Mouse (Mus musculus) thymus, postnatal 0 days (tissue): Measurements from ENCODE around the gene B4galnt4. TPM values are rescaled to one million over a fixed set of nuclear protein-coding genes. Genes with fewer than 3 reads are reported as not detected.
"Not testable (repeated sequence)": the region's sequence is repeated elsewhere in the genome, so short reads cannot be mapped to it uniquely, and the experiment has no call there.

ENCODE experiments used
- DNase-seq: peaks from one replicate; pipeline ENCODE4 v3.0.0-alpha.2; 2015; ENCODE audit warnings: low spot score
- polyA plus RNA-seq: library from polyadenylated mRNA; unstranded; fragments of >200 nt; fragmentation: Nextera tagmentation; extraction: Ambion mirVana; gene quantifications from 2 replicates; pipeline ENCODE4 v1.2.1, GENCODE M21; 2015

B4galnt4 gene
- 2.0 and 2.5 TPM in 2 replicates for polyA plus RNA-seq

DNA sequence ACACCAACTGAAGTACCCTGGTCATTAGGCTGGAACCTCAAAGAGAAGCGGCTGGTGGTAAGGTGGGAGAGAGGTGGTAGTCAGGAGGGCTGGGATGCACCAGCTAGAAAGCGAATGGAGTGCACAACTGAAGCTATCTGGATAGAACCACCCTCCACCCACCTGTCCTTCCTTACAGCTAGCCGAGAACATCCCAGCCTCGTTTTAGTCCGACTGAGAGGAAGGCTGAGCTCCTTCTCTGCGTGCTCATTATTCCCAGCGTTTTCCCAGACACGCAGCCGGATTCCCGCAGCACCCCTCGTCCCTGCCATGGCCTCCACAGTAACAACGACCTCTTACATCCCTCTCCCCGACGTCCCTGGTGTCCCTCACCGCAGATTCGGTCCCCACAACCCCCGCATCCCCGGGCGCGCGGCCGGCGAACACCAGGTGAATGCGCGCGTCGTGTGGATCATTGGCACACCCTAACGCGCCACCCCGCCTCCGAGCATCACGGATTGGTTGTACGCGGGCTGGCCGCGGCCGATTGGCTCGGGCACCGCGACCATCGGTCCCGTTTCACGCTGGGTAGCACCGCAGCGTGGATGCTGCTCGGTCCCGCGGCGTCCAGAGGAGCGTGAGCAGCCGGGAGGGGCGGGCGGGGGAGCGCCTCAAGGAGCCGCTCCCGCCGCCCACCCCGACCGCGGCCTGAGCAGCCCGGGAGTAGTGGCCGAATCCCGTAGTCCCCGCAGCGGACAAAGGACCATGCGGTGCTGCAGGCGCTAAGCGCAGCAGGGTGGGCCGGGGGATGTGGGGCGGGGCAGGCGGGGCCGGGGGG lies at the start of gene B4galnt4:
B4galnt4 (plus strand) TSS at position 679 of the 817 bp plus-strand sequence.
- peak; percentile 63 for DNase-seq

DNA sequence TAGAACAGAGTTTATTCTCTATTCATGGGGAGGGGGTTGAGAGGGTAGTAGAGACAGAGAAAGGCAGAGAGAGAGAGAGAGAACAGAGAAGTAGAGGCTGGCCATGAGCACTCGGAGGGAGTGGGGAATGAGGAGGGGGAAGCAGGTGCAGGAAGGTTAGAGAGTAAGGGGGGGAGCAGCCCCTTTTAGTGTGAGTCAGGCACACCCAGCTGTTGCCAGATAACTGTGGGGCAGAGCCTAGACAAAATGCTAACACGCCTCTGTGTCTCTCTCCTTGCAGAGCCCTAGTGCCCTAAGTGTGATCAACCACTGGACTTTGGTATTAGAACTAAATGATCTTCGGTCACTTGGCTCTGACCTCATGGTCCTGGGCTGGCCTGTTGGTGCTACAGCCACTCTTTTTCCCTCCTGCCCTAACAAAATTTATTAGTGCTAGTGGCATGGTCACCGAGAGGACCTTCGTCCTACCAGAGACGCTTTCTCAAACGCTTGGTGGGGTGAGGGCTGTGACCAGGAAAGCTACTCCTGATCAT lies 49.6 kb upstream of the B4galnt4 start:
- no peak for DNase-seq

DNA sequence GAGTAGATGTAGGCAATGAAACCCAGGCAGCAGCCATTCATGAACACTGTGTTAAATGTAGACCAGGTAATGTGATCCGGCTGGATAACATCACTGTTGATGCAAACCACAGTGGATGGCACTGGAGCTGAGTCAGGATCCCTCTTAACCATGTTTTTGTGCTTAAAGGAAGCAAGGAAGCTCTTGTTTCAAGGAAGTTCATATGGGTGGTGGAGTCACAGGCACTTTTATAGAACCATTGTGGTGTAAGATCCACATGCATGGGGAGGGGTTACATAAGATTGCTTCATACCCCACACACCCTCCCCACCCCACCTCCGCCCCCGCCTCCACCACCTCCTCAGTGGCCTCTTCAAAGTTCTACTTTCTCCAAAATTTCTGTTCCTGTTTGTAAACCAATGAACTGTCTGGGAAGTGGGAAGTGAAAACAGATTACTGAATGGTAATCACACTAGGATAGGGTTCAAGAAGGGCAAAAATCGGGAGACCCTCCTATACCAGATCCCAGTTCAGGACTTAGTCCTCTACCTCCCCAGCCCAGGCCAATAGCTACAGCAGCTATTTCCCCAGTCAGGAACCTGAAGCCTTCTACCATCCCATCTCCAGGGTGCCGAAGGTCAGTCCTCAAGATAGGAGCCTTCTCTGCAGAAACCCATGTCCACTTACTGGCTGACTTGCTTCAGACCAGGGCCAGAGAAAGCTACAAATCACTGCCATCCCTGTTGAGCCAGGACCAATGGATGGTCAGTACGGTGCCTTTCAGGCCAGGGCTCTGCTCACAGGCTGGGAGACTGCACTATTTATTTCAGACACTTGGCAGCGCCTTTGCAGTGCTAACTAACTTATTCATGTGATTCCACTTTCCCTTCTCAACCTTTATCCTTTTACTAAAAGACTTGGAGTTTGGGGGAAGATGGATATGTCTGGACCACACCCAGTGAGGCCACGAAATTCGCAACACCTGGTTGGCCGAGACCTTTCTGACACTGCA lies 43.9 kb upstream of the B4galnt4 start:
- DNase-seq: no peak

DNA sequence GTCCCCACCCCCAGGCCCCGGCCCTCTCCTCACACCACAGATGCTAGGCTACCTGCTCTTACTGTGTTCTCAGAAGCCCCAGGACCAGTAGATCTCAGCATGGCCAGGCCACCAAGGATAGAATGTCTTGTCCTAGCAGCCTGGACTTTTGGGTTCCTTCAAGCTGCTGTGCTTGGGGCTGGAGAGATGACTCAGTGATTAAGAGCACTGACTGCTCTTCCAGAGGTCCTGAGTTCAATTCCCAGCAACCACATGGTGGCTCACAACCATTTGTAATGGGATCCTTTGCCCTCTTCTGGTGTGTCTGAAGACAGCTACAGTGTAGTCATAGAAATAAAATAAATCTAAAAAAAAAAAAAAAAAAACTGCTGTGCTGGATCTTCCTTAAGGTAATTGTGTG lies 43.1 kb upstream of the B4galnt4 start, which contains the start of gene Ifitm6:
Ifitm6 (minus strand) TSS at position 101 of the 400 bp plus-strand sequence.
- not testable (repeated sequence) for DNase-seq

DNA sequence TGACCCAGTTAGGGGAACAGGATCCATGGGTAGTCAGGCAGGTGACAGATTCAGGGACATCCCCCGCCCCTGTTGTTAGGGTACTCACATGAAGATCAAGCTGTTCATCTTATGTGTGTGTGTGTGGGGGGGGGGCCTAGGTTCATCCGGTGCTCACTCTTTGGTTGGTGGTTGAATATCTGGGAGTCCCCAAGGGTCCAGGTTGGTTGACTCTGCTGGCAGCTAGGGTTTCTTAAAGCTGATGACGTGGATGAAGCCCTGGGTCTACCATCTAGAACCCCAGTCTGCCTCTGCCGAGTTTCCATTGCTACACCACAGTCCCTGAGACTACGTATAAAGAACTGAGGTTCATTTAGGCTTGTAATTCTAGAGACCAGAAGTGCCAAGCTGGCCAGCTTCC lies 41.9 kb upstream of the B4galnt4 start:
- DNase-seq: no peak

DNA sequence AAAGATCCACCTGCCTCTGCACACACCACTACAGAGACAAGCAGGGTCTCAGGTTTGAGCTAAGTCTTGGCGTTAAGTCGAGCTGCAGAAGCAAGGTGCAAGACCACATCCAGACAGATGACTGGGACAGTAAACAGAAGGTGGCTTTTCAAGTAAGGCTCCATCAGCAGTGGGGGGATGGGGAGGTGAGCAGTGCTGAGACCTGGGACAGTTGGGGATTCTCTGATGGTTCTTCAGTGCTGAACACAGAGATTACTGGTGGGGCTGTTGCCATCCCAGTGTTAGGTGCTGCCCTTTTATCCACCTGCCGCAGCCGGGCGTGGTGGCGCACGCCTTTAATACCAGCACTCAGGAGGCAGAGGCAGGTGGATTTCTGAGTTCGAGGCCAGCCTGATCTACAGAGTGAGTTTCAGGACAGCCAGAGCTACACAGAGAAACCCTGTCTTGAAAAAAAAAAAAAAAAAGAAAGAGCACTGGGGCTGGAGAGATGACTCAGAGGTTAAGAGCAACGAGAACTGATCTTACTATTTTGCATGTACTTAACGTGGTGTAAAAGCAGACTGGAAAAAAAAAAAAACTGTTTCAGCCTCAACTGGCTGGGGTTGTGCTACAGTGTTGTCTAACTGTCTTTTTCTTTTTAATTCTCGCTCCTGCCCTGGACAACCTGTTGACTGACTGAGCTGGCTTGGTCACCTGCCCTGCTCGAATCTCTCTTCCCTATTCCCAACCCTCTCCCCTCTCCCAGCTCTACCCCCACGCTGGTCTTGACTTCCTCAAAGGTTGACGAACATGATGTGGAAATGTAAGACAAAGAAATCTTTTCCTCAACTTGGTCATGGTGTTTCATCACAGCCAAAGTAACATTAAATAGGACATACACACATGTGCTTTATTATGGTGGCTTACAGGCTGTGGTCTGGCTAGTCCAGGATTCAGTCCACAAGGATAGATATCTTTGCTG lies 39.1 kb upstream of the B4galnt4 start:
- no peak for DNase-seq

DNA sequence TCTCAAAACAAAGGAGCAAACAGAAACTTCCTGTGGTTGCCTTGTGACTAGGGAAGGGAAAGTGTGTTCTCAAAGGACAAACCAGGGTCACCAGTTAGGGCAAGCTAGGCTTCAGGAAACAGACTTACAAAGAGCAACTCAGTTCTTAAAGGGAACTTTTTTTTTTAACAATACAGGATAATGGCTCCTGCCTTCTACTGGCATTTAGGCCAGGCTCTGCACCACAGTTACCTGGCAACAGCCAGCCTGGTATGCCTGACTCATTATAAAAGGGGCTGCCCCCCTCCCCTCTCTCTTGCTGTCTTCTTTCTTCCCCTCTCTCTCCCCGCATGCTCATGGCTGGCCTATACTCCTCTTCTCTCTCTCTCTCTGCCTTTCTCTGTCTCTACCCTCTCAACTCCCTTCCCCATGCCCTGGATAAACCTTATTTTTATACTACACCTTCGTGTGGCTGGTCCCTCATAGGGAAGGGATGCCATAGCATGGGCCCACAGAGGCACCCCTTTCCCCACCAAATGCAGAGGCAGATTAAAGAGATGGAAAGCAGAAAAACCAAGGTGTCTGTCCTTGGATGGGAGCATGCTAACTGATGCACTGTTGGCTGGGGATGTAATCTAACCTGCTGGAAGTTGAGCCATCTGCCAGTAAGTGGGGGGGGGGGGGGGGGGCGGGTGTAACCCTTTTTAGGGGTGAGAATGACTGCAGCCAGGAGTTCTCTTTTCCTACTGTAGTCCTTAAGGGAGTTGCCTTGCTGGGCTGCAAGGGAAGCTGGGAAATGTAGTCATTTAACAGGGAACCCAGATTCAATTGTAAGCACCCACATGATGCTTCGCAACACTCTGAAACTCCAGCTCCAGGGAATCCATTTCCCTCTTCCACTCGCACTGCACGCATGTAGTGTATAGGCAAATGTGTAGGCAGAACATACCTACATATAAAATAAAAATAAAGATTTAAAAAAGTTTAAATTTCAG lies 35.8 kb upstream of the B4galnt4 start:
- DNase-seq: no peak

DNA sequence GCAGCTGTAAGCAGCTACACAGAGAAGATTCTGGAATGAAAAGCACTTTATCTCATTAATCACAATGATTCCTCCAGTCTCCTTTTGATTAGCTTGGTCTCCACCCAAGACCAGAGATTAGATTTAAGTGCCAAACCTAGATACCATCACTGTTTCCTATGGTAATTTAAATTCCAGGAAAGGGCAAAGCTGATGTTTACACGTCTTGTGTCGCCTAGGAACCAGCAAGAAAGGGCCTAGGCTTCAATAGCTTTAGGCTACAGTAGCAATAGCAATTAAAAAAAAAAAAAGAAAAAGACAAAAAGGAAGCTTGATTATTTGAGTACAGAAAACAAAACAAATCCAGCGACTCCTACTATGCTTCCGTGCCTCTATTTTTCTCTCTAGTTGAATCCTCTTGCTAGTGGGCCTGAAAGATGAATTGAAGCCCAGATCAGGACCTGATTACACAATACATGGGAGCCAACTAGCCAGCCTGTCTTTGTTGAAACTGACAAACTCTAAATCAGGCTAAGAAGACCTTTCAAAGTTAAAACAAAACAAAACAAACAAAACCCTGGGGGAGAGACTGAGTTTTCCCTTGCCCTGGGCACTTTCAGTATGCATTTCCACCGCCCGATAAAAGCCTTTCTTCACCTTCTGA lies 34.7 kb upstream of the B4galnt4 start:
- DNase-seq: no peak

DNA sequence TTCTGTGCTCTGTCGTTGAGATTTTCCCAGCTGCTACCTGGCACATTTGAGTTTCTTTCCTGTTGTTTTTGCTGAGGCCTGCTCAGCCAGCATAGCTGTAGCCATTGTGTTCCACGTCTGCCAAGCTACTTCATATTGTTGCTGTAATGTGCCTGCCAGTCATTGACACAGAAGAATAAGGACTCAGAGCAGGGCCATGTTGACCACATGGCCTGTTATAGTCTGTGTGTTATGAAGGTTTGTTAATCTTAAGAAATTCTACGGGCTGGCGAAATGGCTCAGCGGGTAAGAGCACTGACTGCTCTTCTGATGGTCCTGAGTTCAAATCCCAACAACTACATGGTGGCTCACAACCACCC lies 34.2 kb upstream of the B4galnt4 start:
- no peak for DNase-seq

DNA sequence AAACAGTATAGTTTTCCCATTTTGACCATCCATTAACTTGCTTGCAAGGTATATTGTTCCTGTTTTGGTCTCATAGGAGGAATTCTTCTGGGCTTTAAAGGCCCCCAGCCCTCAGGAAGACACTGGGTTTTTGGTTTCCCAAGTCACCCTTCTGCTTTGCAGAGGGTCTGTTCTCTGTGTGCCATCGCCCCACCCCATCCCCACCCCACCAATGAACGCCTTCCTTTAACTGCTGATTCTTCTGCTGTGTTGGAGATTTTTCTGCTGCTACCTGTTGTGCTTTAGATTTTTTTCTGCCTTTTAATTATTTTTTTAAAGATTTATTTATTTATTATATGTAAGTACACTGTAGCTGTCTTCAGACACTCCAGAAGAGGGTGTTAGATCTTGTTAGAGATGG lies 32.1 kb upstream of the B4galnt4 start, which contains the start of gene Gm17387:
Gm17387 (plus strand) TSS at position 301 of the 400 bp plus-strand sequence.
- no peak for DNase-seq

DNA sequence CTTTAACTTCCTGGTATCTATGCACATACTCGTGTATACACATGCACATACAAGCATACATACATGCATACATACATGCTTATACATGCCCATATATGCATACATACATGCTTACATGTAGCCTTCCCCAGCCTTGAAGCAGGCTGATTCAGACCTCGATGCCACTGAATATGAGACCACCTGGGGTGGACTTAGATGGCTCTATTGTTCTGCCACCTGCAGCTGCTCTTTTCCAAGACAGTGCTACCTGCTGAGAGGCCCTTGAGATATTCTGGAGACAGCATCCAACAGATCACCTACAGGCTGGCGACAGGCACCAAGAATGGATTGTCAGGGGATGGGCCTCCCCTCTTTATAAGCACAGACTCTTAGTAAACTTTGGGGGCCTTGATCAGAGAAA lies 30.5 kb upstream of the B4galnt4 start:
- no peak for DNase-seq

DNA sequence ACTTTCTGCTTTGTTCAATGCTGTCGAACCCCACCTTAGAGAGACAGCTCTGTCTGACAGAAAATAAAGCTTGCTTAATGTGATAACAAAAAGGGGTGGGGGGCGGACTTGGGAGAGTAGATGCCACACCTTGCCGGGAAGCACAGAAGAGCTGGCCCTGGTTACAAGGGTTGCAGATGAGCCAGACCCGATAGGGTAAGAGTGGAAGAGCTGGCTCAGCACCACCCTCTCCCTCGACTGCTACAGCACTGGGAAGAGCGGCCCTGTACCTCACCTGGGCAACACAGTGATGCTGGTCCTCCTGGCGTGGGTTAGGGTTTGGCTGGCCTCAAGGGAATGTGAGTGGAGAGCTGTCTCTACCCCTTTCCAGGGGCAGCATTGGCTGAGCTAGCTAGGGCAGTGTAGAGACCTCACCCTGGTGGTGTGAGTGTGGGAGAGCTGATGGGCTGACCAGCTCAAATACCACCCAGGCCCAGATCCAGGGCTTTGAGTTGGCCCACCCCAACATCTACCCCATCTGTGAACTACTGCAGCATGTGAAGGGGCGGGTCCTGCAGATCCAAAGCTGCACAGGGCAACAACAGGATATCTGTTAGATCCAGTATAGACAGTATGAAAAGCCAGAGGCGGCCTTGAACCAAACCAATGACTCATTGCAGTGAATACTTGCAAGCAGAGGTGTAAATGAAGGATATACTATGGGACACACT lies 28.3 kb upstream of the B4galnt4 start:
- no peak for DNase-seq

DNA sequence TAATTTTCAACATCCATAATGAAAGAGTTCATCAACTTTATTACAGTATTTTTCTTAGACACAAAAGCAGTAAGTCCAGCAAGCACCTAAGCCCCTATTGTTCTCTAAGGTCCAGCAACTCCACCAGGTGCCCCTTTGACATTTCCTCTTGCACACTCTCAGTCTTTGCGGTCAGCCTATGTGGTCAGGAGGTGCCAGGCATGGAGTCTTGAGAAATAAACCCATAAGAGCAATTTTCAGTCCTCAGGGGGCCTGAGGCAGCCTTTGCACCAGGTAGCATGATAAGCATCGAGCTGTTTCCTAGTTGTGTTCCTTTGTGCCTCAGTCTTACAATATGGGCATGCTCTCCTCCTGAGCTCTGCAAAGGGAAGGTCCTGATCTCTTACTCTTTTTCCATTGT lies 24.3 kb upstream of the B4galnt4 start:
- not testable (repeated sequence) for DNase-seq

DNA sequence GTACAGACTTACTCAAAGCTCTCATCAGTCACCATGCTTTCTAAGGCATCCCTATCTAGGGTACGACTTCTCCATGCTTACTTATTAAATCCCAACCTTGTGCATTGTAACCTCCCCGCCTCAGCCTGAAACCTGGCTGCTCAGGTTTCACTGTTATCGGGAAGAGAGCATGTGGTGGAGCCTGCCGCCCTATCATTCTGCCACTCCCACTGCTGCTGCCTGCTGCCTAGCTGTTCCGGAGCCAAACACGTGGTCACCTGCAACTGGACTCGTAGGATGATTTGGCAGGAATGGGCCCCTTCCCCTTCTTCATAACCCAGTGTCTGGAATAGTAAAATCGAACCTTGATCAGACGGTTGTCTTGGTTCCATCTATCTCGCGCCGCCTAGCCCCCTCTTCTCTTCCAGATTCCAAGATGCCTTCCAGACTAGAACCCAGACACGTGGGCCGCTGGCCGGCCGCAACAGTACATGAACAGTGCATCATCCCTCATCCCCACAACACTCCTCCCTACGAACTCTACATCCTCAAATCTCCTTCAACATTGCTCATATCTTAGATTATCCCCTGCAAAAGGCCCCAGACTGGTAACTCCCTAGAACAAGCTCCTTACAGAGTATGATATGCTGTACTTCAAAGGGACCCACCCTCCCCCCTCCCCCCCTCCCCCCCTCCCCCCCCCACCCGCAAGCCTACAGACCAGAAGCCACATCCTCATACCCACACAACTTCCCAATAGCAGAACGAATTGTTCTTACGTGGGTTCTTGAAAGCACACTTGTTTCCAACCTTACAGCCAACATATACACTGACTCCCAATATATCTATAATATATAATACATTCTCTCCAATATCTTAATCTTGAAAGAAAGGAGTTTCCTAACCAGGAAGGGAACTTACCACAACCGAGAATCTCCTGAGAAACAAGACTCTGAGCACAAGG lies 22.5 kb upstream of the B4galnt4 start:
- DNase-seq: peak; percentile 20

DNA sequence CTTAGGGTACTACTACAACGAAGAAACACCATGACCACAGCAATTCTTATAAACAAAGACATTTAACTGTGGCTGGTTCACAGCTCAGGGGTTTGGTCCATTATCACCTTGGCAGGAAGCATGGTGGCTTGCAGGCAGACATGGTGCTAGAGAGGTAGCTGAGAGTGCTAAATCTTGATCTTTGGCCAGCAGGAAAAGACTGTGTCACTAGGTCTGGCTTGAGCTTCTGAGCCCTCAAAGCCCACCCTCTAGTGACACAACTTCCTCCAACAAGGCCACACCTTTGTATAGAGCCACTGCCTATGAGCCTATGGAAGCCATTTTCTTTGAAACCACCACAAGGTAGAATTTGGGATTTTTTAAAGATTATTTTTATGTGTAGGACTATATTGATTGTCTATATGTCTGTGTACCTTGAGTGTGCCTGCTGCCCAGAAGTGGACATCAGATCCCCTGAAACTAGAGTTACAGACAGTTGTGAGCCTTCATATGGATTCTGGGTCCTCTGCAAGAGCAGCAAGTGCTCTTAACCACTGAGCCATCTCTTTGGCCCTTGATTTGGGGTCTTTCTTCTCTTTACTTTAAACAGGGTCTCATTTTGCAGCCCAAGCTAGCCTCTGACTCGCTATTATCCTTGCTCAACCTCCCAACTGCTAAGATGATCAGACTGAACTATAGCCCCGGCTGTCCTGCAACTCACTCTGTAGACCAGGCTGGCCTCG lies 21.4 kb upstream of the B4galnt4 start:
- DNase-seq: no peak

DNA sequence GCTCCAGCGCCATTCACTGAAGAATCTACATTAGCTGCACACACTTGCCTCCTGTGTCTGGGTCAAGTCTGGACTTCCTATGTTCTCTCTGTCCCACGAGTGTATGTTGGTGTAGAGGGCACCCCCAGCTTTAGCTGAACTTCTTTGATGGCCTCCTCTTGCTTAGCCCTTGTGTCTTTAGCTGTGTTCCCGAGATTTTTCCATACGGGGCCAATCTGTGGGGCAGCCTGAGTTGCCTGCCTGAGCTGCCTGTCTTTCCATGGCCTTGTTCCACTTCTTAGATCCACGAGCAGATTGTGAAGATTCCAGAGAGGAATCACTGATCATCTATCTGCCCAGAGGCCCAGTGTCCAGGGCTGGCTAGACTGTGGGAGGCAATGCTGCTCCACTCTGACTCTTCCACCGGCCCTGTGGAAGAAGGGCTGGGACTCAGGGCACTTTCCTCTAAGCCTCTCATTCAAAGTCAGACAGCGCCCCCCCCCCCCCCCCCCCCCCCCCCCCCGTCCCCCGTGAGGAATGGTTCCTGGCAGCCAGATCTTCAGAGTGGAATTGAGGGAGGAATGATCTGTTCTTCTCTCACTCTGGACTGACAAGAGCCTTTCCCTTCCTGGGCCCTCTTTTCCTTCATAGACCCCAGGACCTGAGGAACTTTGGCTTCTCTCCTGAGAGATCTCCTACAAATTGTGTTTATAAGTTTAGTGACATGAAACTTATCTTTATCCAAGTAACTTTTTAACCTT lies 19.9 kb upstream of the B4galnt4 start:
- no peak for DNase-seq
